Mouse (Mus musculus) neural tube, postnatal 0 days (tissue): ENCODE measurements around the gene Tef. TPM values are rescaled to one million over a fixed set of nuclear protein-coding genes. Genes with fewer than 3 reads are reported as not detected.

Experiments used
- polyA plus RNA-seq: library from polyadenylated mRNA; unstranded; fragments of >200 nt; fragmentation: Nextera tagmentation; extraction: Ambion mirVana; gene quantifications from 2 replicates; pipeline ENCODE4 v1.2.1, GENCODE M21; 2015

The Tef gene
- polyA plus RNA-seq: 27.3 and 28.9 TPM in 2 replicates

DNA sequence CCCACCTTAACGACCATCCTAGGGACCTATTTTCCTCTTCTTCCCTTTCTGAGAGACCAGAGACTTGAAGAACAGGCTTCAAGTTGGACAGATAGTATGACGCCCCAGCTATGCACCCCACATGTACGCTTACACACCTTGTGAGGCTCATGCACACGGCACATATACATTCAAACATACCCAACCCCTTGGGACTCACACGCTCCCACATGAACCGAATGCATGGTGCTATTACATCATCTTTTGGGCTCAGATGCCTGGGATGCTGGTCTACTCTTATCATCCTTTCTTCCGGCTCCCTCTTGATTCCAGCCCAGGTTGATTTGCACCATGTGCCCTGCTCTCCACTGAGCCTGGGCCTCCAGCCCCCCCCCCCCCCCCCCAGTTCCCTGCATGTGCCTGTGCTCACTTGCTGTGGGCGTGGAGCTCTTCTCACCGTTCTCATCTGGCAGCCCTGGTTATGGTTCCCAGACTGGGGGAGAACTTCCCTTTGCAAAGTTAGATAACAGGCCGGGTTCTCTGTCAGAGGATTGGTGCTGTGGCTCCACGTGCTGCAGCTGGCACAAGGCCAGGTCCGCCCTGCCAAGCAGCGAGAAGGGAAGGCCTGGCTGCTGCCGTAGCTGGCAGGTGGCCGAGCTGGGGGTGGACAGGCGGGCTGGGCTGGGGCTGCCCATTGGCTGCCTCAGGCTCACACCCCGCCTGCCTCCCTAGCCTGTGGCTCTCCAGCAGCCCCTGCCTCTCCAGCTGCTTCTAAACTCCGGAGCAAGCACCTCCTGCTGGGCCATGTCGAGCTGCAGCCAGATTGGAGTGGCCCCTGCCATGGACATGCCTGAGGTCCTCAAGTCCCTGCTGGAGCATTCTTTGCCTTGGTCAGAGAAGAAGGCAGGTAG, at the start of gene Tef:
Tef (plus strand) TSS at position 421 of the 890 bp plus-strand sequence.

DNA sequence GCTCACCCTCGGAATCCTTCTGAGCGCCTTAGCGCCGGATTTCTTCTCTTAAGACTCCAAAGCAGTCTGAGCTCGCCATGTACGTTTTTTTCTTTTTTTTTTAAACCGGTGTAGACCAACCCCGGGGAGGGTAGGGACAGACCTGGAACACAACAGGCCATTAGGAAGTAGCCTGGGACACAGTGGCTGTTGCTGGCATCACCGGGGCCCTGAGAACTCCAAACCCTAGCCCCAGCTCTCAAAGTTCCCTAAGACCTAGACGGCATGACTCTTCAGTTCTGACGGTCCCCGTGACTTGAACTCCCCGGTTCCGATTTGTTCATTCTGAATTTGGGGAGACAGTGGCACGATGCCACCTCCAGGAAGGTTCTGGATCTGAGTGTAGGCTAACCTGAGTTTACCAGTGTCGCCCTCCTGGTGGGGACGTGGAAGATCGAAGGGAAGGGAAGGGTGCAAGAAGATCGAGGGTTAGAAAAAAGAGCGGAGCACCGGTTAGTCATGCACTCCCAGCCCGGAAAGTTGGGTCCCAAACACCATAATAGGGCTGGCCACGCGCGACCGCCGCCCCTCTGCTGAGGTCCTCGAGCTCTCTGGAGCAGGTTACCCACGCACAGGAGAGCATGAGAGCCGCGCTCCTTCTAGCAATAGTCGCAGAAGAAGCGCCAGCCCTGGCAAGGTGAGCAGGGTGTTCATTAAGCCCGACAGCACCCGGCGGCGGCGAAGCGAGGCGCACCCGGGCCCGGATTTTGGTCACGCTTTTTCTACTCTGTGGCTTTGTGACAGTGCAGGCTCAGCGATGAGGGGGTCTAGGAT, 56.5 kb downstream of the Tef start, which contains the start of gene Tob2:
Tob2 (minus strand) TSS at position 280 of the 813 bp plus-strand sequence.

DNA sequence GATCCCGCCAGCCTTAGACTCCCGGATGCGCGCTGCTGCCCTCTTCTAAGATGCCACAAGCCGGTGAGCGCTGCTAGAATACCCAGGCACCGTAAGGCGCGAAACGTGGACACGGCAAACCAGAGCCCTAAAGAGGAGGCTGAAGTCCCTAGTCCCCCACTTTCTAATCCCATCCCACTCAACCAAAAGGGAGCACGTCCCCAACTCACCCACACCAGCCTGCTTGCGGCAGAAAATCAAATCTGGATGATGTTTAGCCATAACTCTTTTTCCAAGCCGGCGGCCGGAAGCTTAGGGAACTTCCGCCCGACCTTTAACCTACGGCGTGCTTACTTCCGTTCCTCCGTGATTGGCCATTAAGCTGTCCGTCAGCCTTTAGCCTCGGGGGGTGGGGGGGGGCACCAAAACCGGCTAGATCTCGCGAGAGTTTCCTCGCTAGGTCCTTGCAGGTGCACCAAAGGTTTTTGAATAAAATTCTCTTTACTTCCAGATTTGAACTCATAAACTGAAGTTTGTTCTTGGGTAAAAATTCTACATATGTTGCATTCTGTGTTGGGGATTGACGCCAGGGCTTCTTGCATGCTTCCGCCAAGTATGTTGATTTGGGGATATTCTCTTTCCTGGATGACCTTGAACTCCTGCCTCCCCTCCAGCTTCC, 69.5 kb downstream of the Tef start, which contains the start of gene Phf5a:
Phf5a (minus strand) TSS at position 308 of the 658 bp plus-strand sequence.

DNA sequence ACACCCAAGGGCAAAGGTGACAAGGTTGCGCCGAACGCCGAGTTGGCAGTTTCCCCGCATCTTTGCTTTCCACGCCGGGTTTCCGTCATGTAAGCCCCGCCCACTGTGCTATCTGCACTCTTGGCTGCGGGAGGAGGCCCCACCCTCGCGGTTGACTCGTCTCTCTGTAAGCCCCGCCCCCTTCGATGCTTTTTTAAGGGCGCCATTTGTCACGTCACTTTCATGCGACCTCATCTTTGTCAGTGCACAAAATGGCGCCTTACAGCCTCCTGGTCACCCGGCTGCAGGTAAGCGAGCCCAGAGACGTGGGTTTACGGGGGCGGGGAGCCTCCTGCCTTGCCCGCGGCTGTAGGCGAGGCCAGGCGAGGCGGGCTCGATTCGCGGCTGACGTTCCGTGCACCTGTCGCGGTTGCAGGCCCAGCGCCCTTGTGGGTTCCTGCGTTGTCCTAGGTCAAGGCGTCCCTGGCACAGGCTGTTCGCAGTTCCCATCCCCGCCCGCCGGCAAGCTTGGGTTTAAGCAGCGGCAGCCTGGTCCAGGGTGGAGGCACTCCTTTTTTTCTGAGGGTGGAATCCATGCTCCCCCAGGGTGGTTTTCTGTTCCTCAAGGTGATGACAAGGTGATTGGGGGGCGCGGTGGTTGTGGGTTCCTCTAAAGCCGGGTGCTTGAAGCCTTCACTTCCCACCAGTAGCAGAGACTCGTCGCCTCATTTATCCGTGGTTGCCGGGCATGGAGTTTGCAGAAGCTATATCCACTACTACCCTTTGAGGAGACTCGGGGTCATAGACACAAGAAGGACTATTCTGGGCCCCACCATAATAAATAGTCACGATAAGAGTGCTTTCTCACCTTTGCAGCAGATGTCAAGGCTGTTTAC, 70.3 kb downstream of the Tef start, which contains the start of gene Aco2:
Aco2 (plus strand) TSS at position 48 of the 875 bp plus-strand sequence.

Other genes with a start within 250 kb of the Tef start
- 13.3 and 17.9 TPM in 2 replicates for gene Ep300, start 217.1 kb upstream of the Tef start, polyA plus RNA-seq
- gene L3mbtl2, start 138.5 kb upstream of the Tef start, polyA plus RNA-seq: 23.7 and 24.9 TPM in 2 replicates
- gene Chadl, start 105.1 kb upstream of the Tef start, polyA plus RNA-seq: 49.6 and 52.2 TPM in 2 replicates
- 31.6 and 43.7 TPM in 2 replicates for gene Zc3h7b, start 57.4 kb upstream of the Tef start, polyA plus RNA-seq
- 90.7 and 102 TPM in 2 replicates for gene Rangap1, start 56.9 kb upstream of the Tef start, polyA plus RNA-seq
- 11.7 and 15.7 TPM in 2 replicates for gene Tob2, start 56.4 kb downstream of the Tef start, polyA plus RNA-seq
- gene Phf5a, start 69.5 kb downstream of the Tef start, polyA plus RNA-seq: 98.4 and 112 TPM in 2 replicates
- gene Aco2, start 69.9 kb downstream of the Tef start, polyA plus RNA-seq: 276 and 309 TPM in 2 replicates
- 119 and 137 TPM in 2 replicates for gene Polr3h, start 123.8 kb downstream of the Tef start, polyA plus RNA-seq
- 241 and 292 TPM in 2 replicates for gene Csdc2, start 134.3 kb downstream of the Tef start, polyA plus RNA-seq
- 137 and 146 TPM in 2 replicates for gene Pmm1, start 158.5 kb downstream of the Tef start, polyA plus RNA-seq
- gene 1700029P11Rik, start 178.1 kb downstream of the Tef start, polyA plus RNA-seq: not detected in 2 replicates
- gene Xrcc6, start 185.4 kb downstream of the Tef start, polyA plus RNA-seq: 30.4 and 33.7 TPM in 2 replicates
- gene Desi1, start 231.4 kb downstream of the Tef start, polyA plus RNA-seq: 53.0 and 55.9 TPM in 2 replicates
- 248 and 267 TPM in 2 replicates for gene Snu13, start 245.2 kb downstream of the Tef start, polyA plus RNA-seq